Mouse (Mus musculus): ENCODE data around the gene Ldhc.
"Not testable (repeated sequence)": the region's sequence is repeated elsewhere in the genome, so short reads cannot be mapped to it uniquely, and the experiment has no call there.

Ldhc gene

GRCm38 (mm10) chr7:46860996-46861395, at the start of gene Ldhc:
Gene Ldhc (plus strand): TSS chr7:46861203.
- DNase-seq (ENCODE audit: low read depth in 1 of 2, low spot score in 2 of 2): no peak

DNA sequence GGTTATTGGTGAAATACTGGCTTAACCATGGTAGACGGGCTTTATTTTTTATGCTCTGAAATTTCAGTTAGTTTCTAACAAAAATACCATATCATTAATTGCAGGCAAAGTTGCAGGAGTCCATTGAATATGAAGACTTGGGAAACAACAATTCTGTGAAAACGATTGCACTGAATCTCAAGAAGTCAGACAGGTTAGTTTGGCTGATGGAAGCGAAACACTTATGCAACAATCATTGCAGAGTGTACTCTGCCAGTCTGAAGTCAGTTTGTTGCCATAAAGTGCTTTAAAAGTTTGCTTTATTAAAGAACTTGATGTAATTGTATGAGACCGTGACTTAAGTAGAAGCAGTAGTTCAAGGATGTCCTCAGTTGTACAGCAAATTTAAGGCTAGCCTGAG, 47.0 kb upstream of the Ldhc start:
- DNase-seq (ENCODE audit: low read depth in 1 of 2, low spot score in 2 of 2): no peak

GRCm38 (mm10) chr7:46820876-46821632, 39.9 kb upstream of the Ldhc start:
- DNase-seq (ENCODE audit: low read depth in 1 of 2, low spot score in 2 of 2): not testable (repeated sequence)

DNA sequence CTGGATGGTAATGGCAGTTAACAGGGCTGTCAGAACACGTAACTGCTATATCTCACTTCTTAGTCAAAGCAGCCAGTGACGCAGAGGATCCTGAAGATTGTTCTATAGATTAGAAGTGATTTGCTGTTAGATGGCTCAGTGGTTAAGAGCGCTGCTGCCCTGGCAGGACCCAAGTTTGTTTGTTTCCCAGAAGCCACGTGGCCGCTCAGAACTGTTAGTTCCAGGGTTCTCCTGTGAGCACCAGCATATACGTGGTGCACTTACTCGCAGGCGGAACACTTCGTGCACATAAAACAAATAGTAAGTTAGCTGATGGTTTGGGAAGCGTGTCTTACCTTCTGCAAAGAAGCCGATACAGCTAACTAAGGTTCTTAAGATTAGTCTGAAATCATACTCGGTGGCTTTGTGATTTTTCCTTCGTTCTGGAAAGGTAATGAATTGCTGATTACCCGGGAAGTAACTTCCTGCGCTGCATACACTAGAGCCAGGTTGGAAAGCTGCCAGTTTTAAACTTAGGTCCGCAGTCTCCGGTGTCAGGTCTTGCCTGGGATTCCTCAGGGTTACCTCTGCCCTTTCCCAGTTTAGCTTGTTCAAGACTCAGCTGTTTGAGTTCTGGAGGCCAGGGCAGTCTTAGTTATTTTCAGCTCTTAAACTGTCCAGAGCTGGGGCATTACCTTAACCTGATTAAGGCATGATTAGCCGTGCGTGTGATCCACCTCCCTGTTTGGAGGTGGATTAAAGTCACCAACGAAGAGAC, 33.8 kb upstream of the Ldhc start:
- no peak for DNase-seq (ENCODE audit: low read depth in 1 of 2, low spot score in 2 of 2)

GRCm38 (mm10) chr7:46827803-46828184, 33.2 kb upstream of the Ldhc start:
- DNase-seq (ENCODE audit: low read depth in 1 of 2, low spot score in 2 of 2): no peak

DNA sequence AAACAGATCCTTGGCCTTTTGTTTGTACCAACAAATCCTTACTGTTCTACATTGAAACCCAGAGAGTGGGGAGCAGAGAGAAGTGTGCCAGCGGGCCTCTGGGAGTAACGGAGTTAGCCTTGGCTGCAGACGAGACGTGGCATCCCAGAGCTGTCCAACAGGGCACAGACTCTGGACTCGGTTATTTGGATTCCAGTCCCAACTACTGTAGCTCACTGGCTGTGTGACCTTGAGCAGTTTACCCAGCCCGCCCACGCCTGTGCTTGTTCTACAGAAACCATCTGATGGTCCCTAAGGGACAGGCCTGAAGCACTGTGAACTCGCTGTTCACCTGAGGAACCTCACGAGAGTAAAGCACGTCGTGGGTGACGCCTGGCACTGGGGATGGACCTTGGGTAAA, 31.1 kb upstream of the Ldhc start:
- no peak for DNase-seq (ENCODE audit: low read depth in 1 of 2, low spot score in 2 of 2)

- peak in 1 of 2 experiments; percentile 49 for DNase-seq (ENCODE audit: low read depth in 1 of 2, low spot score in 2 of 2)
Measured at GRCm38 (mm10) chr7:46830799-46831590, 30.0 kb upstream of the Ldhc start.

DNA sequence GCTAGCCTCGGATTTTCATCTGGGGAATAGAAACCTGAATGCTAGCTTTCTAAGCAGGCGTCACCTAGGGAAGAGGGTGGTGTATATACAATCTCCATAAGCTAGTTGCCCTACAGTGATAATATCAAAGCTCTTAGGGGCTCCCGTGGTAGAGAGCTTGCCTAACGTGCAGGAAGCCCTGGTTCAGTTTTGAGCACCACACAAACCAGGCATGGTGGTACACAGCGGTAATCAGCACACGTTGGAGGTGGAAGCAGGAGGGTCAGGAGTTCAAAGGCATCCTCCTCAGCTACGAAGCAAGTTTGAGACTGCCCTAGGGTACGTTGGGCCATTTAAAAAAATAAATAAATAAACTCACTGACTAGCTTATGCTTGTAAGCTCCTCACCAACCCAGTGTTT, 29.3 kb upstream of the Ldhc start:
- no peak for DNase-seq (ENCODE audit: low read depth in 1 of 2, low spot score in 2 of 2)

- DNase-seq (ENCODE audit: low read depth in 1 of 2, low spot score in 2 of 2): not testable (repeated sequence)
Measured at GRCm38 (mm10) chr7:46832112-46832810, 28.7 kb upstream of the Ldhc start.

DNA sequence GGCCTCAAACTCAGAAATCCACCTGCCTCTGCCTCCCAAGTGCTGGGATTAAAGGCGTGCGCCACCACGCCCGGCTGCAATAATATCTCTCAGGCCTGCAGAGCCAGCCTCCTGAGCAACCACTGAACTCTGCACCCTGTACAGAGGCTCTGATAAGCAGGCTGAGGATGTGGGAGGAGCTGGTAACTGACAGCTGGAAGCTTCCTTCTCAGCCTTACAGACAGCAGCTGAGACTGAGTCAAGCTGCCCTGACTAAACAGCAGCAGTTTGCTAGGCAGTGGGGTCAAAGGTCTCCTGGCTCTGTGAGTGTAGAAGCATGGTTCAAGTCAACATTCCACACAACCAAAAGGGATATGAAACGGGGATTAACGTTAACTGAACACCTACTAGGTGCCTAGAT, 27.7 kb upstream of the Ldhc start:
- DNase-seq (ENCODE audit: low read depth in 1 of 2, low spot score in 2 of 2): no peak

DNA sequence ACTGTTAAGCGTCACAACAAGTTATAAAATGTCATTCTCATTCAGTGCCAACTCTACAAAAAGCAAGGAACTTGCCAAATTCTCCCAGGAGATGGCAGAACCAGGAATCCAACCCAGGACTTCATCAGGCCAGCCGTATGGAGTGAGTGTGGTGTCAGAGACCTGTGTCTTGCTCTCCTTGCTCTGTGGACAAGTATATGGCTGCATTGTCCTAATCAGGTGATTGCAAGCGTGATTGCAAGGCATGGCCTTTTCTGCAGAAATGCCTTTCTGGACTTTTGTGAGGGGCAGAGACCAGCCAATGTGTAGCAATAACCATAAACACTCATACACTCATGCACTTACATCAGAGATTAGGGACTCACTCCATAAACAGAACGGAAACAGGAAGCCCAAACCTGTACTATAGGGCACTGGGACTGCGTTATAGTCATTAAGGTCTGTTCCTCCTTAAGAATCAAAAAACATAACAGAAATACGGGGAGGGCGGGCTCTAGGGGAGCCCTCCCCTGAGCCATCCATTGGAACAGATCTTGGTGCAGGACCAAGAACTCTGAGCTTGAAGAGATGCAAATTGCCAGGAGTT, 27.2 kb upstream of the Ldhc start:
- no peak for DNase-seq (ENCODE audit: low read depth in 1 of 2, low spot score in 2 of 2)

DNA sequence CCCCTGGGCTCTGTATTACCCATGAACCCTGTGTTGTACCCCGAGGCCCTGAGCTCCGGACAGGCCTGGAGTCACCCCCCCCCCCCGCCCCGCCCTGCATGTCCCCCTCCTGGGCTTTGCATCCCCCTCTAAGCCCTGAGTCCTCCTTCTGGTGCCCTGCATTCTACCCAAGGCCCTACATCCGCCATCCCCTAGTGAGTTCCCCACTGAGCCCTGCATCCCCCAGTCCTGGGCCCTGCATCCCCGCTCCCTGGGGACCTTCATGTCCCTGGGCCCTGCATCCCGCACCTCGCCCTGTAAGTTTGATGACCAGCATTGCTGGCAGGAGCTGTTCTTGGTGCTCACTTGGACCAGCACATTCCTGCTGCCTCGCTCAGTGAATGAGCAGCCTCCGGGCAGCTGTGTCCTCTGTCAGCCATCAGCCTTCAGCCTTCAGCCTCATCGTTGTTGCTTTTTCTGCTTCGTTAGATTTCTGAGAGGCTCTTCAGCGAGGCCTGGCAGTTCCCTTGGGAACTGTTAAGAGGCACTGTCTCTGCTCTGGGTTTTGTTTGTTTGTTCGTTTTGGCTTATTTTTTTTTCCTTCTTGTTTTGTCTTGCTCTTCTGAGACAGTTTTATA, 25.9 kb upstream of the Ldhc start:
- no peak for DNase-seq (ENCODE audit: low read depth in 1 of 2, low spot score in 2 of 2)

- DNase-seq (ENCODE audit: low read depth in 1 of 2, low spot score in 2 of 2): no peak
Measured at GRCm38 (mm10) chr7:46836357-46836756, 24.6 kb upstream of the Ldhc start.

- no peak for DNase-seq (ENCODE audit: low read depth in 1 of 2, low spot score in 2 of 2)
Measured at GRCm38 (mm10) chr7:46837073-46837472, 23.9 kb upstream of the Ldhc start.

DNA sequence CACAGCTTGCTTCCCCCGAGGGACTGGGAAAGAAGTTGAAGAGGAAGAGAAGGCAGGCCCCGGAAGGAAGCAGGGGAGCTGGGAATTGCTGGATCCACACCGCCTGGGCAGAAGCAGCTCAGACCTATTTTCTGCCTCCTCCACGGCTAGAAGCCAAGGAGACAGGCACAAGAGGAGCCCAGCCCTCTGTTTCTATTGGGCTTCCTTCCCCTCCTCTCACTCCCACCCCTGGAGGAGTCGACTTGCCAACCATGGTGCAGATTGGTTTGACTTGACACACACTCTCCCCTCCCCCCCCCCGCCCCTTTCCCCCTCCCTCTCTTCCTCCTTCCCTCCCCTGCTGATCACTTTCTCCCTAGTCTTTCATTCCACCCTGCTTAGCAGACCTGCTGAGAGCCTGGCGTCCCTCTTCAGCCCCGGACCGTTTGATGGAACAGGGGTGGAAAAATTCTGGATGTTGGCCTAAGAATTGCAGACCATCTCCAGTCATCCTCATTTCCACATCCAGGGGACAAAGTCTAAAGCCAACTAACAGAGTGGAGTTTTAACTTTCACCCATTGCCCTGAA, 22.8 kb upstream of the Ldhc start:
- DNase-seq (ENCODE audit: low read depth in 1 of 2, low spot score in 2 of 2): no peak

- DNase-seq (ENCODE audit: low read depth in 1 of 2, low spot score in 2 of 2): peak in 1 of 2 experiments; percentile 26
Measured at GRCm38 (mm10) chr7:46838891-46839302, 22.1 kb upstream of the Ldhc start.

DNA sequence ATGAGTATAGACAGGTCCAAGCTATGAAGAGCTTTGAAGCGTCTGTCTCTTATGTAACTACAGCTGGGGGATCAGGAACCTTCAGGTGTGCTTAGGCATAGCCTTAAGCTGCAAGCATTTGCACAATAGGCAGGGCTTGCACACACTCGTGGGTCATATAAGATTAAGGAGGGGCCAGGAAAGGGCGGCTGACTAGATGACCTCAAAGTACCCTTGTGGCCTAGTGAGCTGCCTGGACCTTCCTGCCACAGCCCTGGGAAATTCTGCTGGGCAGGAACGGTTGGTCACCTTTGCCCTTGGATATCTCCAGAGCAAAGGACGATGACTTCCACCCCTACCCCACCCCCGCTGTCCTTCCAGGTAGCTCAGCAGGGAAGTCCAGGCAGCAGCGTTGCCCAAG, 21.6 kb upstream of the Ldhc start:
- DNase-seq (ENCODE audit: low read depth in 1 of 2, low spot score in 2 of 2): no peak

DNA sequence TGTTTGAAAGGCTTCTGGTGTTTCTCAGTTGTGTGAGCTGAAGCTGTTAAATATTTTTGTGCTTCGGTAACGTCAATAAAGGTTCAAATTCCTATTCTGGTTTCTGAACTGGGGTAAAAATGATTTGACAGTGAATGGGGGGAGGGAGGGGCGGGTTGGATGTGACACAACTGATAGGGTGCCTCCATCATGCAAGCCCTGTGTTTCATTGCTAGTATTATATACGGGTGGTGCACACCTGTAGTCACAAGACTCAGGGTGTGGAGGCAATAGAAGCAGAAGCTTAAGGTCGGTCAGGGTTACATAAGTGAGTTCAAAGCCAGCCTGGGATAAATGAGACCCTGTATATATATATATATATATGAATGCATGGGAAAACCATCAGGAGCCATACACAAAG, 21.1 kb upstream of the Ldhc start:
- no peak for DNase-seq (ENCODE audit: low read depth in 1 of 2, low spot score in 2 of 2)

DNA sequence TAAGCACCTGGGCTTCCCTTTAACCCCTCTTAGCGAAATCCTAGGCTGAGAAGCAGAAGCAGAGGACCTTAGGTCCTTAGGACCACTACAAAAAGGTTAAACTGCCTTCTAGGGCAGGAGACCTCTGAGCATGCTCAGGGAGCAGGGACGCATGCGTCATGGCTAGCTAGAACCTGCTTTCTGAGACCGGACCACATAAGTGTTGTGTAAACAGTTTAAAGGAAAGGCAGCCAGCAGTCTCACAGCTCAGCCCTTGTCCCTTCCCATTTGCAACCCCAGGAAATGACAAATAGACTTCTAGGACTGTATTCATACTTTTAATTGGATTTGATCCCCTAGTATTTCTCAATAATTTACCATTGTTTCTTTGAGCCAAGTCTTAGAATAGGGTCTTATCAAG, 20.7 kb upstream of the Ldhc start:
- no peak for DNase-seq (ENCODE audit: low read depth in 1 of 2, low spot score in 2 of 2)

All from monocyte, adult 2 months (primary cell).